Mouse (Mus musculus): ENCODE results near the gene Thegl.
"Not testable (repeated sequence)": the region's sequence is repeated elsewhere in the genome, so short reads cannot be mapped to it uniquely, and the experiment has no call there.

Gene Thegl

GRCm38 (mm10) chr5:77015544-77016482 is at the start of gene Thegl:
Thegl (plus strand) TSS chr5:77016023.
- peak; percentile 92 for DNase-seq

- no peak for DNase-seq
These were observed 46.6 kb upstream of the Thegl start for GRCm38 (mm10) chr5:76969250-76969649.

- DNase-seq = not testable (repeated sequence)
These were observed 44.7 kb upstream of the Thegl start for GRCm38 (mm10) chr5:76971115-76971514.

- no peak for DNase-seq
These were observed 42.3 kb upstream of the Thegl start for GRCm38 (mm10) chr5:76973488-76973887.

- no peak for DNase-seq
These were observed 41.6 kb upstream of the Thegl start for GRCm38 (mm10) chr5:76974207-76974553.

- DNase-seq = peak; percentile 93
These were observed 41.1 kb upstream of the Thegl start, which contains the start of gene Srp72 for GRCm38 (mm10) chr5:76974554-76975285. Srp72 (plus strand) TSS chr5:76974683.

GRCm38 (mm10) chr5:76975736-76976135 is 40.1 kb upstream of the Thegl start:
- DNase-seq = no peak

- DNase-seq = no peak
These were observed 31.8 kb upstream of the Thegl start for GRCm38 (mm10) chr5:76984015-76984414.

- no peak for DNase-seq
These were observed 25.0 kb upstream of the Thegl start for GRCm38 (mm10) chr5:76990789-76991188.

GRCm38 (mm10) chr5:76993174-76993814 is 22.5 kb upstream of the Thegl start:
- no peak for DNase-seq

GRCm38 (mm10) chr5:76998416-76998815 is 17.4 kb upstream of the Thegl start:
- DNase-seq = peak; percentile 72

- no peak for DNase-seq
These were observed 14.6 kb upstream of the Thegl start for GRCm38 (mm10) chr5:77001192-77001591.

GRCm38 (mm10) chr5:77004051-77004821 is 11.6 kb upstream of the Thegl start, which contains the start of gene Arl9:
Arl9 (plus strand) TSS chr5:77004055.
- DNase-seq = no peak

GRCm38 (mm10) chr5:77010352-77010751 is 5.5 kb upstream of the Thegl start:
- no peak for DNase-seq

- no peak for DNase-seq
These were observed 4.7 kb upstream of the Thegl start for GRCm38 (mm10) chr5:77011082-77011481.

GRCm38 (mm10) chr5:77013171-77013570 is 2.7 kb upstream of the Thegl start:
- no peak for DNase-seq

- no peak for DNase-seq
These were observed 12.2 kb downstream of the Thegl start for GRCm38 (mm10) chr5:77028034-77028433.

GRCm38 (mm10) chr5:77029735-77030134 is 13.9 kb downstream of the Thegl start:
- DNase-seq = peak; percentile 65

- peak; percentile 23 for DNase-seq
These were observed 19.3 kb downstream of the Thegl start for GRCm38 (mm10) chr5:77035101-77035500.

GRCm38 (mm10) chr5:77038451-77038850 is 22.6 kb downstream of the Thegl start:
- no peak for DNase-seq

GRCm38 (mm10) chr5:77039391-77039790 is 23.6 kb downstream of the Thegl start:
- no peak for DNase-seq

GRCm38 (mm10) chr5:77044362-77044761 is 28.5 kb downstream of the Thegl start:
- DNase-seq = no peak
